Mouse (Mus musculus) neural tube, embryonic 11.5 days (tissue): ENCODE results near the gene Pkm. TPM values are rescaled to one million over a fixed set of nuclear protein-coding genes. Genes with fewer than 3 reads are reported as not detected.

Experiments
- polyA plus RNA-seq: library from polyadenylated mRNA; unstranded; fragments of >200 nt; fragmentation: Nextera tagmentation; extraction: Ambion mirVana; gene quantifications from 2 replicates; pipeline ENCODE4 v1.2.1, GENCODE M21; 2014

The Pkm gene
- polyA plus RNA-seq, 1 experiment from 2014 or later = 2,202 TPM

Other genes starting within 250 kb of the Pkm start
- 18.5 and 22.1 TPM in 2 replicates for gene Arih1, start 169.8 kb upstream of the Pkm start, polyA plus RNA-seq
- gene Hexa, start 116.8 kb upstream of the Pkm start, polyA plus RNA-seq = 43.2 and 49.9 TPM in 2 replicates
- gene Tmem202, start 116.5 kb upstream of the Pkm start, polyA plus RNA-seq = not detected in 2 replicates
- 6.1 and 6.3 TPM in 2 replicates for gene Celf6, start 78.5 kb upstream of the Pkm start, polyA plus RNA-seq
- gene Parp6, start 39.1 kb upstream of the Pkm start, polyA plus RNA-seq = 107 and 135 TPM in 2 replicates
- gene Gramd2, start 23.8 kb downstream of the Pkm start, polyA plus RNA-seq = 0.17 and 0.43 TPM in 2 replicates
- gene Senp8, start 94.3 kb downstream of the Pkm start, polyA plus RNA-seq = 19.8 and 22.0 TPM in 2 replicates
- gene Myo9a, start 94.5 kb downstream of the Pkm start, polyA plus RNA-seq = 22.2 and 24.5 TPM in 2 replicates